Mouse (Mus musculus): ENCODE measurements at regions not wholly inside any gene's neighbourhood (a gene's known extent, or its start where the extent isn't known, plus 50 kb on each side); places are given as distances from the start of the nearest gene placed in this dataset.

DNA sequence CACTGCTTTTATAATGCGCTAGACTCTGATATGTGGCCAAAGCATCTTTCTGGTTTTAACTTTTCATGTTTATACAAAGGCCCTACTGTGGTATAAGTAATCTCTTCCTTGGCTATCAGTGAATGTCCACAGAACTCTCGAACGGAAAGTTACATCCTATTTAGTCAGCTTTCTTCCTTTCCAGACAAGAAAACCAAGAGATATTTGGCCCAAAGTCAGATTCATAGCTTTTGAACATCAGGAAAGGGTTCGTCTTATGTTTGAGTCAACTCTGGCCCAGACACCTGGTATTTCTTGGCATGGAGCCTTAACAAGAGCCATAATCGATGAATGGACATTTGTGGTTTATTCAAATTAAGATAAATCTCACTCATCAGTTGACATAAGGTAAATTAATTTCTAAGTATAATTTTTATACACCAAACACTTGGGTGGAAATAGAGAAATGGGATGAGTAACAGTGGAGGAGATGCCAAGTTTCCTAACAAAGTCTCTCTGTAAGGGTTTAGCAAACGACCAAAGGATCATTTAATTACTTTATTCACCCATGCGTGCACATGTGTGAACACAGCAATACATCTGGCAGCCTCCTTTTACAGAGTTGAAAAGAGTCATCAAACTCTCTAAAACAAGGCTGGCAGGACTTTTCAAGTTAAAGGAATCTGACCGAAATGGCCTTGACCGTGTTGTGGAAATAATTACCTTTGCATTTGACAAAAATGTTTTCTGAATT is 287.2 kb upstream of the Rbms1 start:
- no peak for TF ChIP-seq CTCF (conservative IDR thresholded peaks at IDR 0.05 in 1 of 2, IDR thresholded peaks at IDR 0.05 in 1 of 2; ENCODE audit: low read depth in 2 of 2, low read length in 2 of 2)
- TF ChIP-seq POLR2A (IDR thresholded peaks at IDR 0.05; ENCODE audit: low read depth, low read length), result no peak
- no peak for TF ChIP-seq MAX (IDR thresholded peaks at IDR 0.05; ENCODE audit: low read length)
